Mouse (Mus musculus) testis, adult 2 months (tissue): Measurements from ENCODE around the gene Bhlha15.

Source experiments
- CTCF ChIP-seq: fragments of 200-500 bp; IDR thresholded peaks from 2 replicates; pipeline ENCODE4 v1.5.1; 2012; ENCODE audit warnings: low read depth, mild to moderate bottlenecking, inconsistent platforms, low read length, moderate library complexity; ENCODE audit not compliant: control insufficient read depth, insufficient read depth, insufficient replicate concordance
- POLR2A ChIP-seq: fragments of 200-500 bp; IDR thresholded peaks from 2 replicates; pipeline ENCODE4 v1.6.1; 2012; ENCODE audit warnings: low read depth, mild to moderate bottlenecking, inconsistent platforms, low read length, moderate library complexity; ENCODE audit not compliant: control insufficient read depth

GRCm38 (mm10) chr5:144204303-144204702, 14.2 kb downstream of the Bhlha15 start:
- TF ChIP-seq CTCF: no peak
- no peak for TF ChIP-seq POLR2A
